Mouse (Mus musculus) limb, embryonic 12.5 days (tissue): ENCODE measurements around the gene Exoc3. TPM values are rescaled to one million over a fixed set of nuclear protein-coding genes. Genes with fewer than 3 reads are reported as not detected.
A peak's percentile ranks its signal among the peaks of the same experiment; 100 is the strongest.

Experiments used
- ATAC-seq: fragments of 200-750 bp; cut with Nextera tagmentation; 2 replicates; pipeline ENCODE4 v1.8.0; 2017; ENCODE audit warnings: low read depth, moderate TSS enrichment; ENCODE audit not compliant: insufficient number of reproducible peaks, insufficient read depth, low FRiP score, low TSS enrichment
- H3K27ac ChIP-seq: fragments of 300-500 bp; sonication (generic); 2 replicates; pipeline ENCODE4 v1.5.1; 2016; ENCODE audit warnings: mild to moderate bottlenecking, moderate library complexity
- H3K27me3 ChIP-seq: fragments of 300-500 bp; sonication (generic); 2 replicates; pipeline ENCODE4 v1.6.1; 2016; ENCODE audit warnings: mild to moderate bottlenecking, moderate library complexity
- H3K36me3 ChIP-seq: fragments of 300-500 bp; sonication (generic); 2 replicates; pipeline ENCODE4 v1.6.1; 2016; ENCODE audit warnings: mild to moderate bottlenecking, moderate library complexity
- H3K4me1 ChIP-seq: fragments of 300-500 bp; sonication (generic); replicated peaks from 2 replicates; pipeline ENCODE4 v1.6.1; 2016
- H3K4me2 ChIP-seq: fragments of 300-500 bp; sonication (generic); 2 replicates; pipeline ENCODE4 v1.6.1; 2016; ENCODE audit warnings: mild to moderate bottlenecking, moderate library complexity
- H3K4me3 ChIP-seq: fragments of 300-500 bp; sonication (generic); replicated peaks from 2 replicates; pipeline ENCODE4 v1.5.1; 2016; ENCODE audit warnings: mild to moderate bottlenecking
- H3K9ac ChIP-seq: fragments of 300-500 bp; sonication (generic); replicated peaks from 2 replicates; pipeline ENCODE4 v1.6.1; 2016; ENCODE audit warnings: mild to moderate bottlenecking, moderate library complexity
- H3K9me3 ChIP-seq: fragments of 300-500 bp; sonication (generic); 2 replicates; pipeline ENCODE4 v1.6.1; 2016; ENCODE audit warnings: mild to moderate bottlenecking, moderate library complexity
- WGBS: fragments of 180-500 bp; shearing (Covaris S2); methylation state at CpG from one replicate; pipeline ENCODE4 v1.1.7; 2016; 5-methylcytosine and 5-hydroxymethylcytosine counted together
- polyA plus RNA-seq: library from polyadenylated mRNA; unstranded; fragments of >200 nt; fragmentation: Nextera tagmentation; extraction: Ambion mirVana; gene quantifications from 2 replicates; pipeline ENCODE4 v1.2.1, GENCODE M21; 2016

Gene Exoc3
- polyA plus RNA-seq, 1 experiment from 2014 or later: 64.7 TPM

DNA sequence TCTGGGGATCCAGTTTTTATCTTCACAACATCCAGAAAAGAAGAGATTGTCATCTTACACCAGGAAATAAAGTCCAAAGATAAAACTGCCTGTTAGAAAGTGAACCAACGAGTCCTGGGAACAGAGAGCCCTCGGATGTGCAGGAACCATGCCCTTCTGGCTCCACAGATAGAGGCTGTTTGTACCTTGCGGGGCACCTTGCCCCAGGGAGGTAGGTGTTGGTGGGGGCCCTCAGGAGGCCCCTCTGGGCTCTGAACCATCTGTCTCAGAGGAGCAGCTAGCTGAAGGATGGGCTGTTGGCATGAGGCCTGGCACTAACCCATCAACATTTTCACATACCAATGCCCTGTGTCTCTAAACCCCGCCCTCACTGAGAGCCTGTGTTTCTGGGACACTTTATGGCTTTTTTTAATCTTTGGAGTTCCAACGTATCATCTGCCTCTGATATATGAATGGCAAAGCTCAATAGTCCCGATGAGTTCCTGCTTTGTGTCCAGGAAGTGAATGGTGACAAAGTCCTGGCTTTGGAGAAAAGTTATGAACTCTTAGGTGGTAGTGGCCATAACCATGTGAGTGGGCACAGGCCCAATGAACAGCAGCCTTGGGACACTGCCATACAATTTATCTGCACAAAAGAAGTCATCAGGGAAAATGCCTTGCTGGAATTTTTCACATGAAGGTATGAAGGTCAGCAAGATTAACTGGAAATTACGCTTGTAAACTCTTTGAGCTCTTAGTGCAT, 69.5 kb downstream of the Exoc3 start:
- Histone ChIP-seq H3K9me3 (no peaks in the 10 kb centered on the region), H3K4me1 (no peaks in the 10 kb centered on the region), H3K27me3 (0 out of 2 replicates have a peak, but pooled peaks cover 4% of the 10 kb centered on the region), H3K4me3 (no peak overlapping the region), H3K36me3 (no peaks in the 10 kb centered on the region), H3K4me2 (no peak overlapping the region), H3K27ac (no peak overlapping the region), H3K9ac (no peak overlapping the region)
- no peak for ATAC-seq
- WGBS: 81% methylated on average over 7 of the region's 7 CpGs

GRCm38 (mm10) chr13:74129909-74130308, 78.6 kb downstream of the Exoc3 start:
- no peak overlapping the region for H3K9ac ChIP-seq
- no peaks in the 10 kb centered on the region for H3K9me3 ChIP-seq
- no peaks in the 10 kb centered on the region for H3K36me3 ChIP-seq
- H3K27ac ChIP-seq: no peak overlapping the region
- no peak for ATAC-seq
- no peak overlapping the region for H3K4me2 ChIP-seq
- 87% methylated on average over 6 of the region's 6 CpGs for WGBS
- H3K4me3 ChIP-seq: no peak overlapping the region
- peaks cover 9% of the 10 kb centered on the region for H3K27me3 ChIP-seq
- H3K4me1 ChIP-seq: no peaks in the 10 kb centered on the region

GRCm38 (mm10) chr13:74127571-74127970, 81.0 kb downstream of the Exoc3 start:
- no peak overlapping the region for H3K27ac ChIP-seq
- H3K4me1 ChIP-seq: no peaks in the 10 kb centered on the region
- ATAC-seq: no peak
- peaks cover 32% of the 10 kb centered on the region for H3K27me3 ChIP-seq
- 66% methylated on average over 7 of the region's 7 CpGs for WGBS
- H3K9me3 ChIP-seq: no peaks in the 10 kb centered on the region
- no peak overlapping the region for H3K4me3 ChIP-seq
- no peak overlapping the region for H3K4me2 ChIP-seq
- H3K36me3 ChIP-seq: no peaks in the 10 kb centered on the region
- H3K9ac ChIP-seq: no peak overlapping the region

DNA sequence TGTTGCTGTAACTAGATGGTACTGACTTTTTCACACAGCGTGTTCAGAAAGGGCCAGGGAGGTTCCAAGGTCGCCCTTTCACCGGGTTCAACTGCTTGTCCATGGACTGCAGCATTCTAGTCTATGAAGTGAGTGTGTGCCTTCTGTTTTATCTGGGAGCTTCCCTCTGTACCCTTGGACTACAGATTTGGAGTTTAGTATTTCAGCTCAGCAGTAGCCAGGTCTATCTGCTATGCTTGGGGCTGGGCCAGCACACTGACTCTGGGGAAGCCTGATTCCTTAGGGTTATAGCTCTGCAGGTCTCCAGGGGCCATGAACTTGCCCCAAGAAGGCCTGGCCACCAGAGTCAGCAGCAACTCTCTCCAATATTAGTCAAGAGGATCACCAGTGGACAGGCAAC, 85.9 kb downstream of the Exoc3 start:
- Histone ChIP-seq H3K9me3 (no peaks in the 10 kb centered on the region), H3K4me3 (no peak overlapping the region), H3K36me3 (no peaks in the 10 kb centered on the region), H3K27ac (no peak overlapping the region), H3K4me2 (no peak overlapping the region), H3K9ac (no peak overlapping the region), H3K4me1 (peaks cover 8% of the 10 kb centered on the region; the same call in 1 of the 2 replicates), H3K27me3 (peaks cover 78% of the 10 kb centered on the region)
- no peak for ATAC-seq
- 75% methylated on average over 3 of the region's 3 CpGs for WGBS

DNA sequence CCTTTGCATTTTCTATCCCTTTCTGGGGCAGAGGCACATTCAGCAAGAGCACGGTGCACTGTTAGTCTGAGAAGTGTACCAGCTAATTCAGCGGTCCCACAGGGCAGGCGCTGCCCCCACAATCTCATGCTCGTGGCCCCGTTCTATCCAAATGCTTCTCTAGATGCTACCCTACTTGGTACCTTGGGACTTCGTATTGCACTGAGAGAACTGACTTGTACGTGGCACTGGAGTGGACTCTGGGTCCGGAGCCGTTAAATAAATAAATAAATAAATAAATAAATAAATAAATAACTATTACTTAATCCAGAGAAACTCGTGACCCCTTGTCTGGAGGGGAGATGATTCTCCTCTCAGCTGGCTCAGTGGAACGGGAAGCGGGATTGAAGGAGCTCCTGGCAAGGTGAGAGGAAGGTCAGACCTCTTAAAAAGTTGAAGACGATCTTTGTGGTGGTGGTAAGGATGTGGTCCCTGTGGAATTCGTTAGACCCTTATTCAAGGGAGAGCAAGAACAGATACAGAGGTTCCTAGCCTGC, 86.7 kb downstream of the Exoc3 start:
- Histone ChIP-seq H3K27me3 (peaks cover 78% of the 10 kb centered on the region), H3K4me1 (peaks cover 8% of the 10 kb centered on the region; the same call in 1 of the 2 replicates), H3K4me2 (no peak overlapping the region; the same call in 1 of the 2 replicates), H3K4me3 (peak overlapping the region; percentile 42; the same call in 1 of the 2 replicates), H3K36me3 (no peaks in the 10 kb centered on the region), H3K9me3 (no peaks in the 10 kb centered on the region), H3K9ac (no peak overlapping the region), H3K27ac (no peak overlapping the region)
- WGBS: 36% methylated on average over 14 of the region's 14 CpGs
- no peak for ATAC-seq

DNA sequence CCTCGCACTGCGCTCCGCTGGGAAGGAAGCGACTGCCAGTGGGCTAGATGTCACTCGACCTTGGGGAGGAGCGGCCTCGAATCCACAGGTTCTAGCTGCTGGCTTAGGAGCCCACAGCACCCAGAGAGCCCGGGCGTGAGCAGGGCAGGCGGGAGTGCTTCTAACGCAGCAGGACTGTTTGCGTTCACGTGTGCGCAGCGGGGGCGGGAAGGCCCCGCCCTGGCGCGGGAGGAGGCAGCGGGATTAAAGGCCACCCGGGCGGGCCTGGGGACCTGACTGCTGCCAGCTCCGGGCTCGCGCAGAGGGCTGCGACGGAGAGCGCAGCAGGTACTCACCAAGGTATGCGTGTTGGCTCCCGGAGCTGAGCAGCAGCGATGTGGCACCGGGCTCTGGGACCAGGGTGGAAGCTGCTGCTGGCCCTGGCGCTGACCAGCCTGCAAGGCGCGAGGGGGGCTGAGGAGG, 87.4 kb downstream of the Exoc3 start, which contains the start of gene Slc9a3:
TSS of gene Slc9a3 (plus strand) at position 317 of the 462 bp plus-strand sequence.
- peak within 1 kb of the TSS; percentile 42 for H3K4me3 ChIP-seq
- H3K27me3 ChIP-seq: peaks cover 74% of the 10 kb centered on the region
- ATAC-seq: 0 out of 2 replicates have a peak, but pooled peaks have one; percentile 34
- WGBS: 1% methylated on average over 35 of the region's 35 CpGs
- H3K4me2 ChIP-seq: peak within 1 kb of the TSS; percentile 77
- peaks cover 8% of the 10 kb centered on the region; the same call in 1 of the 2 replicates for H3K4me1 ChIP-seq
- no peaks in the 10 kb centered on the region for H3K9me3 ChIP-seq
- H3K9ac ChIP-seq: peak within 1 kb of the TSS; percentile 42
- no peak within 1 kb of the TSS for H3K27ac ChIP-seq
- H3K36me3 ChIP-seq: no peaks in the 10 kb centered on the region

Other genes starting within 250 kb of the Exoc3 start
- gene Zdhhc11, start 244.9 kb downstream of the Exoc3 start, polyA plus RNA-seq: not detected in 2 replicates
- 0.53 and 0.58 TPM in 2 replicates for gene Tppp, start 199.3 kb downstream of the Exoc3 start, polyA plus RNA-seq
- 20.9 TPM in 2 replicates for gene Cep72, start 146.4 kb downstream of the Exoc3 start, polyA plus RNA-seq
- not detected in 2 replicates for gene Slc9a3, start 87.3 kb downstream of the Exoc3 start, polyA plus RNA-seq
- gene Ahrr, start 83.6 kb upstream of the Exoc3 start, polyA plus RNA-seq: 1.3 and 1.6 TPM in 2 replicates
- 130 and 139 TPM in 2 replicates for gene Pdcd6, start 108.8 kb upstream of the Exoc3 start, polyA plus RNA-seq
- gene Sdha, start 141.5 kb upstream of the Exoc3 start, polyA plus RNA-seq: 235 and 236 TPM in 2 replicates
- gene Ccdc127, start 141.6 kb upstream of the Exoc3 start, polyA plus RNA-seq: 61.5 and 67.4 TPM in 2 replicates
- not detected in 2 replicates for gene Lrrc14b, start 155.3 kb upstream of the Exoc3 start, polyA plus RNA-seq
- gene Zfp72, start 182.1 kb upstream of the Exoc3 start, polyA plus RNA-seq: 4.2 and 5.3 TPM in 2 replicates
- gene Ftl1-ps1, start 191.0 kb upstream of the Exoc3 start, polyA plus RNA-seq: 72.8 and 74.6 TPM in 2 replicates